Mouse (Mus musculus): ENCODE results near the gene Ghsr. TPM values are rescaled to one million over a fixed set of nuclear protein-coding genes. Genes with fewer than 3 reads are reported as not detected.
"Not testable (repeated sequence)": the region's sequence is repeated elsewhere in the genome, so short reads cannot be mapped to it uniquely, and the experiment has no call there.

The Ghsr gene
- total and polyA plus RNA-seq, 2 experiments: not detected

DNA sequence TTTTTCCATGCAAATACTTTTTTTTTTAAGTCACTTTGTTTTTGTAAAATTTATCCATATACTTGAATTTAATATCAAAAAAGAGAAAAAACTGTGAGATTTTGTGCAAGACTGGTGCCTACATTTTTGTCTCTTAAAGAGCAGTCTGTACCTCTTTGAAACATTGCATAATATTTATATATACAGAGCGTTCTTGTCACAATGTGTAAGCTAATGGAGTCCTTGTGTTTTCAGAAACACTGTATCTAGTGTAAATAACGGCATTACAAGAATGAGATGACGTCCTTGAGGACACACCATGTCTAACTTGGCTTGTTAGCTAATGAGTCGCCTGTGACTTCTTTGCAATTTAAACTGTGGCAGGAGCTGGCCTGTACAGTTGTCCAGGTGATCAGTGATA is 6.8 kb downstream of the Ghsr start:
- Histone ChIP-seq H3K9ac (ENCODE audit: low read depth, low read length) (no peak overlapping the region), H3K36me3 (ENCODE audit: control insufficient read depth, insufficient read depth, low read length) (no peaks in the 10 kb centered on the region), H3K79me2 (ENCODE audit: control insufficient read depth, insufficient read depth, low read length) (no peaks in the 10 kb centered on the region), H3K4me1 (ENCODE audit: control insufficient read depth, insufficient read depth, low read length) (no peaks in the 10 kb centered on the region), H3K4me3 (ENCODE audit: insufficient read depth, low read depth, low read length) (no peak overlapping the region), H3K27me3 (ENCODE audit: control insufficient read depth, insufficient read depth, low read length) (peaks cover 6% of the 10 kb centered on the region; the same call in 1 of the 2 replicates), H3K27ac (replicated peaks; ENCODE audit: insufficient read depth, low read depth, low read length) (no peak overlapping the region)
- TF ChIP-seq CTCF (IDR thresholded peaks at IDR 0.05; ENCODE audit: low read depth, low read length) (no peak), POLR2A (IDR thresholded peaks at IDR 0.05; ENCODE audit: extremely low read depth, insufficient read depth, low read length) (no peak)
- DNase-seq (ENCODE audit: extremely low read depth, low read depth, low spot score): no peak
- 55% methylated on average over 4 of the region's 4 CpGs for WGBS

DNA sequence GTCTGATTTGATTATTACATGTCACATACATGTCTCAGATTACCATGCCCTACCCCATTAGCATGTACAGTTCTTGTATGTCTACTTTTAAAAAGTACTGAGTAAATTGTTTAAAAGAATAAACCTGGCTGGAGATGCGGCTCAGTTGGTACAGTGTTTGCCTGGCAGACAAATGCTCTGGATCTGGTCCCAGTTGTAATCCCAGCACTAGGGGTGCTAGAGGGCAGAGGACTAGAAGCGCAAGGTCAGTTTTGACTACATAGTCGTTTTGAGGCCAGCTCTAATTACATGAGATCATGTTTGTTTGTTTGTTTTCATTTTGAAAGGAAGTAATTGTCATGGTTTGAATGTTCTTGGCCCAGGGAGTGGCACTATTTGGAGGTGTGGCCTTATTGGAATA is 13.7 kb downstream of the Ghsr start:
- Histone ChIP-seq H3K27ac (replicated peaks; ENCODE audit: insufficient read depth, low read depth, low read length) (no peak overlapping the region), H3K36me3 (ENCODE audit: control insufficient read depth, insufficient read depth, low read length) (no peaks in the 10 kb centered on the region), H3K27me3 (ENCODE audit: control insufficient read depth, insufficient read depth, low read length) (0 out of 2 replicates have a peak, but pooled peaks cover 3% of the 10 kb centered on the region), H3K9ac (ENCODE audit: low read depth, low read length) (no peak overlapping the region), H3K4me1 (ENCODE audit: control insufficient read depth, insufficient read depth, low read length) (no peaks in the 10 kb centered on the region), H3K79me2 (ENCODE audit: control insufficient read depth, insufficient read depth, low read length) (no peaks in the 10 kb centered on the region), H3K4me3 (ENCODE audit: insufficient read depth, low read depth, low read length) (no peak overlapping the region)
- TF ChIP-seq CTCF (IDR thresholded peaks at IDR 0.05; ENCODE audit: low read depth, low read length) (no peak), POLR2A (IDR thresholded peaks at IDR 0.05; ENCODE audit: extremely low read depth, insufficient read depth, low read length) (no peak)
- WGBS: 41% methylated on average over 3 of the region's 3 CpGs
- DNase-seq (ENCODE audit: extremely low read depth, low read depth, low spot score): peak; percentile 13

DNA sequence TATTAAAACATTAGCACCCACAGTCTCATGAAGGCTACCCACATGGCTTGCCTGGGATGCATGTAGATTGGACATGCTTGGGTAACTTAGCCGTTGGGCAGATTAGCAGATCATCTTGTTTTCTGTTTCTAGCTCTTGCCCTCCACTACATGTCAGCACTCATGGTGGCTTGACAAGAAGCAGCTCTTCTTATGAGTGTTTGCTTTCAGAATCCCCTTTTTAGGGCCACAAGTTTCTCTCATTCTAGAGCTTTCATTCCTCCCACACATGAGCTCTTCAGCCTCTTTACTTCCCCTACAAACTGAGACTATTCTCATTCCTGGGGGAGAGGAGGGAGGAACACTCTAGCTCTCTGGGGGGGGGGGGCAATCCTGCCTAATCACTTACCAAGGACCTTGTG is 18.8 kb downstream of the Ghsr start:
- no peak for TF ChIP-seq POLR2A (IDR thresholded peaks at IDR 0.05; ENCODE audit: extremely low read depth, insufficient read depth, low read length)
- no peak for TF ChIP-seq CTCF (IDR thresholded peaks at IDR 0.05; ENCODE audit: low read depth, low read length)
- 75% methylated on average over 1 of the region's 1 CpGs for WGBS

DNA sequence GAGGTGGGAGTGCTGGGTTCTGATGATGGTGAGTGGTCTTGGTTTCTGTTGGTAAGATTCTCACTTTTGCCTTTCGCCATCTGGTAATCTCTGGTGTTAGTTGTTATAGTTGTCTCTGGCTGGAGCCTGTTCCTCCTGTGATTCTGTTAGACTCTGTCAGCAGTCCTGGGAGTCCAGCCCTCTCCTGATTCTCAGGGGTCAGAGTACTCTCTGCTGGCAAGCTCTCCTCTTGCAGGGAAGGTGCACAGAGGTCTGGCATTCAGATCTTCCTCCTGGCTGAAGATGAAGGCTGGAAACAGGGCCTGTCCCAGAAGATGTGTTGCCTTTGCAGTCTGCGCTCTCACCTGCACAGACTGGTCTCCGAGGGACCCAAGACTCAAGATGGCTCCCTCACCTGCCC is 29.8 kb downstream of the Ghsr start:
- DNase-seq (ENCODE audit: extremely low read depth, low read depth, low spot score); H3K36me3 ChIP-seq (ENCODE audit: control insufficient read depth, insufficient read depth, low read length); H3K79me2 ChIP-seq (ENCODE audit: control insufficient read depth, insufficient read depth, low read length); H3K4me1 ChIP-seq (ENCODE audit: control insufficient read depth, insufficient read depth, low read length); H3K27ac ChIP-seq (replicated peaks; ENCODE audit: insufficient read depth, low read depth, low read length); H3K4me3 ChIP-seq (ENCODE audit: insufficient read depth, low read depth, low read length); H3K9ac ChIP-seq (ENCODE audit: low read depth, low read length); H3K27me3 ChIP-seq (ENCODE audit: control insufficient read depth, insufficient read depth, low read length): not testable (repeated sequence)
- 95% methylated on average over 3 of the region's 3 CpGs for WGBS

More for the DNA sequence above, 18.8 kb downstream of the Ghsr start:
- Histone ChIP-seq H3K36me3 (ENCODE audit: control insufficient read depth, insufficient read depth, low read length) (no peaks in the 10 kb centered on the region), H3K4me1 (ENCODE audit: control insufficient read depth, insufficient read depth, low read length) (no peaks in the 10 kb centered on the region), H3K27me3 (ENCODE audit: control insufficient read depth, insufficient read depth, low read length) (no peaks in the 10 kb centered on the region; the same call in 1 of the 2 replicates), H3K9ac (ENCODE audit: low read depth, low read length) (no peak overlapping the region), H3K4me3 (ENCODE audit: insufficient read depth, low read depth, low read length) (no peak overlapping the region), H3K79me2 (ENCODE audit: control insufficient read depth, insufficient read depth, low read length) (no peaks in the 10 kb centered on the region), H3K27ac (replicated peaks; ENCODE audit: insufficient read depth, low read depth, low read length) (no peak overlapping the region)
- no peak for DNase-seq (ENCODE audit: extremely low read depth, low read depth, low spot score)

DNA sequence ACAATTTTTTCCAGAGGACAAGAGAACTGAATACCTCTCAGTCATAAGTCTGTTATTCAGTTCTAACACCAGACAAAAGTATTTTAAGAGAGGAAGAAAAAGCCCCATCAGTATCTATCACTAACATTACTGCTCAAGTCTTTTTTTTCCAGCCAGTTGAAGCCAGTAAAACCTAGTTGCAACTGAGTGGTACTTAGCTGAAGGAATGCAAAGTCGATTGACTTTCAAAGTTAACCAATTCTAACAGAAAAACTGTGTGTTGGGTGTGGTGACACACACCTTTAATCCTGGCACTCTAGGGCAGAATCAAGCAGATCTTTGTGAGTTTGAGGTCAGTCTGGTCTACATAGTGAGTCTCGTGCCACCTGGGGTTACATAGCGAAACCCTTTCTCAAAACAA is 35.3 kb downstream of the Ghsr start:
- Histone ChIP-seq H3K36me3 (ENCODE audit: control insufficient read depth, insufficient read depth, low read length) (no peaks in the 10 kb centered on the region), H3K4me1 (ENCODE audit: control insufficient read depth, insufficient read depth, low read length) (no peaks in the 10 kb centered on the region), H3K9ac (ENCODE audit: low read depth, low read length) (no peak overlapping the region), H3K27ac (replicated peaks; ENCODE audit: insufficient read depth, low read depth, low read length) (no peak overlapping the region), H3K4me3 (ENCODE audit: insufficient read depth, low read depth, low read length) (no peak overlapping the region), H3K79me2 (ENCODE audit: control insufficient read depth, insufficient read depth, low read length) (no peaks in the 10 kb centered on the region), H3K27me3 (ENCODE audit: control insufficient read depth, insufficient read depth, low read length) (no peaks in the 10 kb centered on the region)
- 87% methylated on average over 3 of the region's 3 CpGs for WGBS
- TF ChIP-seq POLR2A (IDR thresholded peaks at IDR 0.05; ENCODE audit: extremely low read depth, insufficient read depth, low read length) (no peak), CTCF (IDR thresholded peaks at IDR 0.05; ENCODE audit: low read depth, low read length) (no peak)
- no peak for DNase-seq (ENCODE audit: extremely low read depth, low read depth, low spot score)

DNA sequence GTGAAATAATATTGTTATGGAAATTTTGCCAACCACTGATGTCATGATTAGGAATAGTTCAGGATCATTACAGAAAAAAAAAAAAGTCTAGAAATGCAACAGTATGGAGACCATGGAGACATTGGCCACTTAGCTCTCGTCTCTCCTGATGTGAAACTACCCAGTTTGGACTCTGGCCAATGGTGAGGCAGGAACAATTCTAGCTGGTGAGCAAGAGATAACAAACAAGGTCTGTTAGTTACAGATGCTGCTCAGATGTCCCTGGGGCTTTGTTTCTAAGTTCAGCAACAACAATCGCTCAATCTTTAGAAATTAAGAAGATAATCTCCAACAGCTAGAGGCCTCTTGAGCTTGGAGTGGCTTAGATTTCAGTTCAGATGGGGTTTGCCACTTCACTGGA is 37.4 kb downstream of the Ghsr start:
- WGBS: 65% methylated on average over 2 of the region's 2 CpGs
- no peaks in the 10 kb centered on the region for H3K27me3 ChIP-seq (ENCODE audit: control insufficient read depth, insufficient read depth, low read length)
- H3K4me3 ChIP-seq (ENCODE audit: insufficient read depth, low read depth, low read length): no peak overlapping the region
- H3K36me3 ChIP-seq (ENCODE audit: control insufficient read depth, insufficient read depth, low read length): no peaks in the 10 kb centered on the region
- no peak for DNase-seq (ENCODE audit: extremely low read depth, low read depth, low spot score)
- TF ChIP-seq POLR2A (IDR thresholded peaks at IDR 0.05; ENCODE audit: extremely low read depth, insufficient read depth, low read length) (no peak), CTCF (IDR thresholded peaks at IDR 0.05; ENCODE audit: low read depth, low read length) (no peak)
- no peaks in the 10 kb centered on the region for H3K79me2 ChIP-seq (ENCODE audit: control insufficient read depth, insufficient read depth, low read length)
- no peaks in the 10 kb centered on the region for H3K4me1 ChIP-seq (ENCODE audit: control insufficient read depth, insufficient read depth, low read length)
- H3K9ac ChIP-seq (ENCODE audit: low read depth, low read length): no peak overlapping the region
- no peak overlapping the region for H3K27ac ChIP-seq (replicated peaks; ENCODE audit: insufficient read depth, low read depth, low read length)

Measured in liver, adult 2 months (tissue).